Mouse (Mus musculus) limb, embryonic 15.5 days (tissue): ENCODE measurements at regions not wholly inside any gene's neighbourhood (a gene's known extent, or its start where the extent isn't known, plus 50 kb on each side); places are given as distances from the start of the nearest gene placed in this dataset.

Experiments
- ATAC-seq: fragments of 200-750 bp; cut with Nextera tagmentation; 2 replicates; pipeline ENCODE4 v1.8.0; 2017; ENCODE audit warnings: low read depth, moderate TSS enrichment; ENCODE audit not compliant: insufficient number of reproducible peaks, low FRiP score, low TSS enrichment
- H3K27ac ChIP-seq: fragments of 300-500 bp; sonication (generic); 2 replicates; pipeline ENCODE4 v1.5.1; 2015; ENCODE audit warnings: moderate library complexity, mild to moderate bottlenecking, inconsistent platforms
- H3K27me3 ChIP-seq: fragments of 300-500 bp; sonication (generic); 2 replicates; pipeline ENCODE4 v1.6.1; 2015; ENCODE audit warnings: inconsistent platforms
- H3K36me3 ChIP-seq: fragments of 300-500 bp; sonication (generic); 2 replicates; pipeline ENCODE4 v1.6.1; 2015; ENCODE audit warnings: inconsistent platforms
- H3K4me1 ChIP-seq: fragments of 300-500 bp; sonication (generic); 2 replicates; pipeline ENCODE4 v1.6.1; 2015; ENCODE audit warnings: inconsistent platforms
- H3K4me2 ChIP-seq: fragments of 300-500 bp; sonication (generic); 2 replicates; pipeline ENCODE4 v1.6.1; 2015; ENCODE audit warnings: mild to moderate bottlenecking, inconsistent platforms
- H3K4me3 ChIP-seq: fragments of 300-500 bp; sonication (generic); 2 replicates; pipeline ENCODE4 v1.5.1; 2015; ENCODE audit warnings: mild to moderate bottlenecking, inconsistent platforms
- H3K9ac ChIP-seq: fragments of 300-500 bp; sonication (generic); 2 replicates; pipeline ENCODE4 v1.6.1; 2015; ENCODE audit warnings: inconsistent platforms
- H3K9me3 ChIP-seq: fragments of 300-500 bp; sonication (generic); 2 replicates; pipeline ENCODE4 v1.6.1; 2016; ENCODE audit warnings: inconsistent platforms
- WGBS: fragments of 180-500 bp; shearing (Covaris S2); methylation state at CpG from one replicate; pipeline ENCODE4 v1.1.7; 2015; 5-methylcytosine and 5-hydroxymethylcytosine counted together

DNA sequence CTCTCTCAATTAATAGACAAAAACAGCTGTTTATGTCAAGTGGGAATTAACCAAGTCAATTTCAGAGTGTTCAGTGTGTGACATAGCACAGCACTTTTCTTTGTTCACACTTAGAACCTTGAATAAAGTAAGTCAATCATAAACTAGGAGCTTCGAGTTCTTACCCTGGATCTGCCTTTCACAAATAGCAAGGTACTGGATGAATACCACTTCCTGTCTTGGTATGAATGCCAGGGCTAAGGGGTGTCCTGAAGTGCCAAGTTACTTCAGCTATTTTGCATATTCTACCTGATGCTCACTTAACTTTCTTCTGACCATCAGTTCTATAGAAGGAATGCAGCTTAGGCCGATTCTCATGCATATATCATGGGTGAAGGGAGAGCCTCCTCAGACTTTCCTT, 90.1 kb upstream of the Rasgrp1 start:
- no peak overlapping the region for H3K9ac ChIP-seq
- H3K4me1 ChIP-seq, result no peaks in the 10 kb centered on the region
- no peaks in the 10 kb centered on the region for H3K36me3 ChIP-seq
- no peaks in the 10 kb centered on the region for H3K9me3 ChIP-seq
- H3K27ac ChIP-seq, result no peak overlapping the region
- 0 out of 2 replicates have a peak, but pooled peaks cover 3% of the 10 kb centered on the region for H3K27me3 ChIP-seq
- WGBS, result 76% methylated on average over 2 of the region's 2 CpGs
- no peak for ATAC-seq
- no peak overlapping the region for H3K4me2 ChIP-seq
- H3K4me3 ChIP-seq, result no peak overlapping the region

DNA sequence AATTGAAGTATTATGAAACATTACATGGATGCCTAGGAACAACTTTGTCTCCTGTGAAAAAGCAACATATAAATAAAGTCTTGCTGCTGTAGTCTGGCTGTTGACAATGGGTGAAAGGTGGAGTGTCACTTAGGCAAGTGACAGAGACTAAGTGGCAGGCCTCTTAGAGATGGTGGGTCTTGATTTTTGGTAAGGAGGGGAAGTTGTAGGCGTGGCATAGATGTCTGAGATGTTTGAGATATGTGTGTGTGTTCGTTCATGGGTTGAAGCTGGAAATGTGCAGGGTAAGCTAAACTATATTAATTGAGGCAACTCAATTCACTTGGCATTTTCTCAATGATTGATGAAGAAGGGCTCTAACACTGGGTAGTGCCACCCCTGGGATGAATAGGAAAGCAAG, 90.7 kb upstream of the Rasgrp1 start:
- Histone ChIP-seq H3K27ac (no peak overlapping the region), H3K4me1 (no peaks in the 10 kb centered on the region), H3K4me2 (no peak overlapping the region), H3K27me3 (0 out of 2 replicates have a peak, but pooled peaks cover 3% of the 10 kb centered on the region), H3K9ac (no peak overlapping the region), H3K9me3 (no peaks in the 10 kb centered on the region), H3K4me3 (no peak overlapping the region), H3K36me3 (no peaks in the 10 kb centered on the region)
- ATAC-seq, result no peak
- WGBS, result 76% methylated on average over 2 of the region's 2 CpGs

- ATAC-seq, result no peak
- no peaks in the 10 kb centered on the region for H3K9me3 ChIP-seq
- no peak overlapping the region for H3K27ac ChIP-seq
- no peak overlapping the region for H3K9ac ChIP-seq
- no peak overlapping the region for H3K4me2 ChIP-seq
- no peak overlapping the region for H3K4me3 ChIP-seq
- H3K27me3 ChIP-seq, result no peaks in the 10 kb centered on the region
- WGBS, result 81% methylated on average over 12 of the region's 12 CpGs
- no peaks in the 10 kb centered on the region for H3K36me3 ChIP-seq
- no peaks in the 10 kb centered on the region for H3K4me1 ChIP-seq
Measured at GRCm38 (mm10) chr2:117438079-117438478, 95.3 kb upstream of the Rasgrp1 start.

DNA sequence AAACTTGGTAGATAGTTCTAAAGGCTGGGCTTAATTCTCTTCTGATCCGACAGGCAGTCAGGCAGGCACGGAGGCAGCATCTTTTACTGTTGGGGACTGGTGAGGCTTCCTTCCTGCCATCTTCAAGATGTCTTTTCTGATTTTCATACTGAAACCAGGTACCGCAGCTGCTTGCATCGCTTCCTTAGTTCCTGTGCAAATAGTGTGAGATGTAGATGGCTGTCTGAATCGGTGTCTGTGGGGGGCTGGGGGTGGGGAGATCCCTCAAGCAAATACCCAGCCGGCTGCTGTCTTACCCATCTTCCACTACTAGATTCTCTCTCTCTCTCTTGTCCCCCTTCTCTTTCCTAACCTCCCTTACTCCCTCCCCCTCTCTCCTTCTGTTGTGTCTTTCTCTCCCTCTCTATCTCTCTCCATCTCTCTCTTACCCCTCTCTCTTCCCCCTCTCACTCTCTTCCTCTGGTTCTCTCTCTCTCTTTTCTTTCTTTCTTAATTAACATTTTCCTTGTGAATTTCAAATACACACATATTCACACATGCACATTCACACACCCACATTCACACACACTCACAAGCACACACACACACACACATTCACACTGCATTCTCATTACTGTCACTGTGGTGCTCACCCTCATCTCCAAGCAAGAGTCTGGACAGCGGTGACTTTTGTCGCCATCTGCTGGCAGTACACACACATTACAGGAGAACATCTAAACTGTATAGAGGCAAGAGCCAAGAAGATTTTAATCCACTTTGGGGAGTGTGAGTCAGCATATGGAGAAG, 96.0 kb upstream of the Rasgrp1 start:
- Histone ChIP-seq H3K27ac (no peak overlapping the region), H3K4me3 (no peak overlapping the region), H3K9me3 (no peaks in the 10 kb centered on the region), H3K4me2 (no peak overlapping the region), H3K27me3 (no peaks in the 10 kb centered on the region), H3K36me3 (no peaks in the 10 kb centered on the region), H3K9ac (no peak overlapping the region), H3K4me1 (no peaks in the 10 kb centered on the region)
- ATAC-seq, result no peak
- 65% methylated on average over 8 of the region's 8 CpGs for WGBS

GRCm38 (mm10) chr2:117439372-117440183, 96.8 kb upstream of the Rasgrp1 start:
- Histone ChIP-seq H3K27me3 (no peaks in the 10 kb centered on the region), H3K4me1 (no peaks in the 10 kb centered on the region), H3K36me3 (no peaks in the 10 kb centered on the region), H3K4me3 (no peak overlapping the region), H3K9me3 (no peaks in the 10 kb centered on the region), H3K4me2 (no peak overlapping the region), H3K9ac (no peak overlapping the region), H3K27ac (no peak overlapping the region)
- ATAC-seq, result no peak
- WGBS, result 45% methylated on average over 12 of the region's 12 CpGs

DNA sequence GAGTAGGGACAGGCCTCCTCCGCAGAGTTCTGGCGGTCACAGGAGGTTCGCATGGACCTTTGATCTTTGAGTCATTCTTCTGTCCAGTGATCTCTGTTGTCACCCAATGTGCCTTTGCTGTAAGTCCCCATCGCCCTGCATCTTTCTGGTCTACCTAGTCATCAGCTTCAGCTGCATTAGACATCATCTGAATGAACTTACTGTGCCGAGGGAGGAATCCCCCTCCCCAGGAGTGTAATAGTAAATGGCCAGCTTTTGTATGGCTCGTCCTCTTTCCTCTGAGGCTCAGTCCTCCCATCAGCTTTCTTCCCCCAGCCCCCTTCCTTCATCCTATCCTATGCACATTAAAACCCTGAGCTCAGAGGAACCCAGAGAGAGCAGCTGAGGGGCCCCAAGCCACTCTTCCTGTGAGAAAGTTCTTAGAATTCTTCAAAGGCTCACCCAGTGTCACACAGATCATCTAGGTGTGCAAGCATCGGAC, 98.0 kb upstream of the Rasgrp1 start:
- no peak for ATAC-seq
- Histone ChIP-seq H3K4me1 (no peaks in the 10 kb centered on the region), H3K9ac (no peak overlapping the region), H3K4me2 (no peak overlapping the region), H3K27me3 (no peaks in the 10 kb centered on the region), H3K36me3 (no peaks in the 10 kb centered on the region), H3K27ac (no peak overlapping the region), H3K9me3 (no peaks in the 10 kb centered on the region), H3K4me3 (no peak overlapping the region)
- 82% methylated on average over 7 of the region's 7 CpGs for WGBS

DNA sequence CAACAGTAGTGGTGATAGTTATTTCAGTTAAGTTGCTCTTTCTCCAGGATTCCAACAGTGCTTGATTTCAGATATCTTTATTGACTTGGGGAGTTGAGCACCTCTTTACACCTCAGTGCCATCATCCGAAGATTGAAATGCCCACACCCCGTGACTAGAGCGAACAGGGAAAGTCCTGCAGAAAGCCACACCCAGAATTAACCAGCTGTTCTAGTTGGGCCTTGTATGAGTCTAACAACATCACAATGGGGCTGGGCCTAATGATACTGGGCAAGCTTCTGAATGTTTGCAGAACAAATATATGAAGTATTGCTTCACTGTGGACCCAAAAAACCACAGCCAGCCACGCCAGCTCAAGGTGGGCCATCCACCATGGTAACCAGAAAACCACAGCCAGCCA, 100.1 kb upstream of the Rasgrp1 start:
- ATAC-seq, result no peak
- no peak overlapping the region for H3K4me3 ChIP-seq
- no peaks in the 10 kb centered on the region for H3K9me3 ChIP-seq
- H3K27ac ChIP-seq, result no peak overlapping the region
- H3K9ac ChIP-seq, result no peak overlapping the region
- no peaks in the 10 kb centered on the region for H3K27me3 ChIP-seq
- no peak overlapping the region for H3K4me2 ChIP-seq
- no peaks in the 10 kb centered on the region for H3K36me3 ChIP-seq
- no peaks in the 10 kb centered on the region for H3K4me1 ChIP-seq
- WGBS, result 79% methylated on average over 4 of the region's 4 CpGs

DNA sequence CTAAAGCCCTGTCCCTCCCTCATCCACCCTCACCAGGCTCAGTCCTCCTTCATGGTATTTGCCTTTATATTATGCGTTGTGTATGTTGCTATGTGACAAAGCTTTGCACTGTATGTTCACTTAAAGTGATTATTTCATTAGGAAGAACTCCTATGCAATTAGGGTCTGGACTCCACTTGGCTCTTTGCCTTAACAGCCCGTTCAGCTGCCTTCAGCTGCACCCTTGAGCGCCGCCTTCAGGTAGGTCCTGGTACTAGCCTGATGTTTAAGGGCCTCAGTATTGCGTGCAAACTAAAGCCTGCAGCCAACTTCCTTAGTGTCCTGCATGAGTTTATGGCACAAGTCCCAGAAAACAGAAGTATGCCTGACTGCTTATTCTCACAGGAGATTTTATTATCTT, 101.9 kb upstream of the Rasgrp1 start:
- Histone ChIP-seq H3K4me1 (no peaks in the 10 kb centered on the region), H3K36me3 (no peaks in the 10 kb centered on the region), H3K27me3 (no peaks in the 10 kb centered on the region), H3K27ac (no peak overlapping the region), H3K9ac (no peak overlapping the region), H3K4me2 (no peak overlapping the region), H3K9me3 (no peaks in the 10 kb centered on the region), H3K4me3 (no peak overlapping the region)
- no peak for ATAC-seq
- 33% methylated on average over 5 of the region's 5 CpGs for WGBS

DNA sequence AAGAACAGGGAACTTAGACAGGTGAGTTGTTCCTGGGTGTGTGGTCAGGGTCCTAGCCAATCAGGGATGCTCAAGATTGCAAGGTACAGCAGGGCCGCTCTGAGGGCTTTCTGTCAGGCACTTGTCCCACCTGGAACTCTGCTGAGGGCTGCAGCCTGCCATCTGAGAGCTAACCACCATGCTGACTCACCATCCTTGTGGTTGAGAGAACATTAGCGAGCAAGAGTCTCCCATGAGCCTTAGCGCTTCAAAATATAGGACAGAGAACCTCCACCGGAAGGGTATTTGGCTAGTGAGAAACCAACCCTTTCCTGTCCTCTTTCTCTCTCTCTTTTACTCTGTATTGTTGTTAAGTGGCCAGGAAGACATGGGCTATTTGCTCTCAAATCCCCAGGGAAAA, 104.1 kb upstream of the Rasgrp1 start:
- Histone ChIP-seq H3K4me3 (no peak overlapping the region), H3K4me1 (no peaks in the 10 kb centered on the region; the same call in 1 of the 2 replicates), H3K9me3 (no peaks in the 10 kb centered on the region), H3K9ac (no peak overlapping the region), H3K36me3 (no peaks in the 10 kb centered on the region), H3K27ac (no peak overlapping the region), H3K4me2 (no peak overlapping the region), H3K27me3 (no peaks in the 10 kb centered on the region)
- WGBS, result 87% methylated on average over 4 of the region's 4 CpGs
- no peak for ATAC-seq

- no peak for ATAC-seq
- Histone ChIP-seq H3K9me3 (no peaks in the 10 kb centered on the region), H3K4me3 (no peak overlapping the region), H3K27me3 (no peaks in the 10 kb centered on the region), H3K4me1 (no peaks in the 10 kb centered on the region; the same call in 1 of the 2 replicates), H3K36me3 (no peaks in the 10 kb centered on the region), H3K27ac (no peak overlapping the region), H3K4me2 (no peak overlapping the region), H3K9ac (no peak overlapping the region)
- 42% methylated on average over 7 of the region's 7 CpGs for WGBS
Measured at GRCm38 (mm10) chr2:117450172-117450865, 107.5 kb upstream of the Rasgrp1 start.

GRCm38 (mm10) chr2:117451818-117452217, 109.0 kb upstream of the Rasgrp1 start:
- no peak overlapping the region for H3K27ac ChIP-seq
- no peak overlapping the region for H3K4me2 ChIP-seq
- H3K4me1 ChIP-seq, result peaks cover 3% of the 10 kb centered on the region; the same call in 1 of the 2 replicates
- H3K9ac ChIP-seq, result no peak overlapping the region
- no peaks in the 10 kb centered on the region for H3K36me3 ChIP-seq
- WGBS, result 38% methylated on average over 5 of the region's 5 CpGs
- no peaks in the 10 kb centered on the region for H3K9me3 ChIP-seq
- no peak overlapping the region for H3K4me3 ChIP-seq
- no peaks in the 10 kb centered on the region for H3K27me3 ChIP-seq
- ATAC-seq, result no peak
